Mouse (Mus musculus): ENCODE results near the gene Ppp2r2d. TPM values are rescaled to one million over a fixed set of nuclear protein-coding genes. Genes with fewer than 3 reads are reported as not detected.

Ppp2r2d gene
- 10 to 100 TPM; 66.1 to 76.0 (median 71.6) TPM for total RNA-seq (2022)

GRCm38 (mm10) chr7:138845544-138846391, at the start of gene Ppp2r2d, which contains the start of gene Mapk1ip1:
Gene Ppp2r2d (plus strand): TSS chr7:138846079.
Gene Mapk1ip1 (minus strand): TSS chr7:138846273.
- peak; percentile 94 for DNase-seq

GRCm38 (mm10) chr7:138803386-138803785, 42.5 kb upstream of the Ppp2r2d start:
- no peak for DNase-seq

GRCm38 (mm10) chr7:138807146-138807545, 38.7 kb upstream of the Ppp2r2d start:
- no peak for DNase-seq

- no peak for DNase-seq
Observed at GRCm38 (mm10) chr7:138813213-138813875, 32.5 kb upstream of the Ppp2r2d start.

- no peak for DNase-seq
Observed at GRCm38 (mm10) chr7:138818314-138818713, 27.6 kb upstream of the Ppp2r2d start.

GRCm38 (mm10) chr7:138824423-138824822, 21.5 kb upstream of the Ppp2r2d start:
- DNase-seq: no peak

- DNase-seq: no peak
Observed at GRCm38 (mm10) chr7:138824995-138825756, 20.7 kb upstream of the Ppp2r2d start.

- no peak for DNase-seq
Observed at GRCm38 (mm10) chr7:138827812-138828211, 18.1 kb upstream of the Ppp2r2d start.

- DNase-seq: no peak
Observed at GRCm38 (mm10) chr7:138835028-138835427, 10.9 kb upstream of the Ppp2r2d start.

GRCm38 (mm10) chr7:138840594-138841021, 5.3 kb upstream of the Ppp2r2d start:
- DNase-seq: peak; percentile 66

- DNase-seq: no peak
Observed at GRCm38 (mm10) chr7:138841436-138842151, 4.3 kb upstream of the Ppp2r2d start.

- no peak for DNase-seq
Observed at GRCm38 (mm10) chr7:138843421-138843820, 2.5 kb upstream of the Ppp2r2d start.

- no peak for DNase-seq
Observed at GRCm38 (mm10) chr7:138845111-138845510, 768 bp upstream of the Ppp2r2d start.

- peak; percentile 46 for DNase-seq
Observed at GRCm38 (mm10) chr7:138846502-138846991, 668 bp downstream of the Ppp2r2d start.

- no peak for DNase-seq
Observed at GRCm38 (mm10) chr7:138847316-138848027, 1.6 kb downstream of the Ppp2r2d start.

GRCm38 (mm10) chr7:138848028-138848920, 2.4 kb downstream of the Ppp2r2d start:
- no peak for DNase-seq

GRCm38 (mm10) chr7:138850083-138850482, 4.2 kb downstream of the Ppp2r2d start:
- no peak for DNase-seq

GRCm38 (mm10) chr7:138853417-138854031, 7.6 kb downstream of the Ppp2r2d start:
- no peak for DNase-seq

- no peak for DNase-seq
Observed at GRCm38 (mm10) chr7:138854201-138854600, 8.3 kb downstream of the Ppp2r2d start.

GRCm38 (mm10) chr7:138856670-138857069, 10.8 kb downstream of the Ppp2r2d start:
- DNase-seq: peak; percentile 36
